Mouse (Mus musculus): ENCODE data around the gene Elp1. TPM values are rescaled to one million over a fixed set of nuclear protein-coding genes. Genes with fewer than 3 reads are reported as not detected.

Elp1 gene
- polyA plus RNA-seq (2014; fragmentation: Illumina TruSeq; extraction: RNeasy Lipid Tissue Mini Kit (QIAGEN cat#74804)) = 61.5 TPM

DNA sequence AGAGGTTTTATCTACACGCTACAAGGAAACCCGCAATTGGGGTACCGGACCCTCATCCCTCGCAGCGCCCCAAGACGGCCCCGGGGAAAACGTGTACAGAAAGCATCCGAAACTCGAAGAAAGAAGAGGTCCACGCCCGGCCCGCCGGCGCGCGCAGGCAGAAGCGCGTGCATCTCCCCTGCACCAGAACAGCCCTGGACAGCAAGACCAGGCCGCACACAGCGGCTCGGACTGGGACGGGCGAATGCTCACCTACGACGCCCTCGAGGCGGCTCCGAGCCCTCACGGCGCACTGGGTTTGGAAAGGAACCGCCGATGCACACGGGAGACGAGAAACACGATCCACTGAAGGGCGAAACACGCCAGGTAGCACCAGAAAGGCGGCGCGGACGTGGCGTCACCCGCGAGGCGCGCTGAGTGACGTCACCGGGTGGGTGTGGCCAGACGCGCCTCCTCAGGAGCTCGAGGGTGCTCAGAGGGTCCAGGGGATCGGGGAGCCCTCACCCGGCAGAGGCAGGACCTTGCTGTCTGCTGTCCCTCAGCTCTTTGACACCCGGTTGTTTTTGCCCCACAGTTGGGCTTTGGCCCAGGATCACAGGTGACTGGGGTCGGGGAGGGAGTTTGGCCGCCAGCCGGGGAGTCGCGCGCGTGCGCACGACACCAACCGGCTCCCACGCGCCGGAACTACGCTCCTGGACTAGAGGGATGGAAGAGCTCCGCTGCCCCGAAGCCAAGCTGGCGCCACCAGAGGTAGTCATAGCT lies at the start of gene Elp1, which contains the start of gene Fam206a:
Gene Elp1, minus strand, starts transcription at position 425 of the 762 bp plus-strand sequence.
Gene Fam206a, plus strand, starts transcription at position 439 of the 762 bp plus-strand sequence.

GRCm38 (mm10) chr4:56743363-56744195 lies 58.6 kb downstream of the Elp1 start, which contains the start of gene Actl7a:
Gene Actl7a, plus strand, starts transcription at chr4:56743413.

GRCm38 (mm10) chr4:56741041-56741493 lies 61.1 kb downstream of the Elp1 start, which contains the start of gene Actl7b:
Gene Actl7b, minus strand, starts transcription at chr4:56741443.

DNA sequence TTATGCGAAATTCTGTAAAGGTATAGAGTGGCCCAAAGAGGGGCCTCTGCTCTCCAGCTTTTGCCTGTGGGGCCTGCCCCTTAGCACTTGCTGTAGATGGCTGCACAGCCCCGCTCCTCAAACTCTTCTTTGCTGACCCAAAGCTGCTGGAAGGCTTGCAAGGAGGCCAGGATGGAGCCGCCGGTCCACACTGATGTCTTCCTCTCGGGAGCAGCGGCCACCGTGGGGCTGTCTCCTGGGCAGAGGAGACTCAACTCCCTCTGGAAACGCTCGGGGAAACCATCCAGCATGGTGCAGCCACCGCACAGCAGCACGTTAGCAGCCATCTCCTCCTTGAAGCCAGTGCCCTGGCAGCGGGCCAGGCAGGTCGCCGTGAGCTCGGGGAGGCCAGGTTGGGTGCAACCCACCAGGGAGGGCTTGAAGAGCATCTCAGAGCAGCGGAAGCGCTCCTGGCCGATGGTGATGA lies 62.1 kb downstream of the Elp1 start, which contains the start of gene Gm26657:
Gene Gm26657, plus strand, starts transcription at position 51 of the 466 bp plus-strand sequence.

Other genes with a start within 250 kb of the Elp1 start
- gene Gm26657, start 62.3 kb downstream of the Elp1 start, polyA plus RNA-seq (2014; fragmentation: Illumina TruSeq; extraction: RNeasy Lipid Tissue Mini Kit (QIAGEN cat#74804)) = not detected
- gene Actl7b, start 60.9 kb downstream of the Elp1 start, polyA plus RNA-seq (2014; fragmentation: Illumina TruSeq; extraction: RNeasy Lipid Tissue Mini Kit (QIAGEN cat#74804)) = not detected
- gene Actl7a, start 58.9 kb downstream of the Elp1 start, polyA plus RNA-seq (2014; fragmentation: Illumina TruSeq; extraction: RNeasy Lipid Tissue Mini Kit (QIAGEN cat#74804)) = not detected
- gene Fam206a, start within 50 bp of the Elp1 start, polyA plus RNA-seq (2014; fragmentation: Illumina TruSeq; extraction: RNeasy Lipid Tissue Mini Kit (QIAGEN cat#74804)) = 29.6 TPM
- gene Ctnnal1, start 62.9 kb upstream of the Elp1 start, polyA plus RNA-seq (2014; fragmentation: Illumina TruSeq; extraction: RNeasy Lipid Tissue Mini Kit (QIAGEN cat#74804)) = 48.9 TPM
- 64.5 TPM for gene Tmem245, start 145.1 kb upstream of the Elp1 start, polyA plus RNA-seq (2014; fragmentation: Illumina TruSeq; extraction: RNeasy Lipid Tissue Mini Kit (QIAGEN cat#74804))
- gene Frrs1l, start 188.1 kb upstream of the Elp1 start, polyA plus RNA-seq (2014; fragmentation: Illumina TruSeq; extraction: RNeasy Lipid Tissue Mini Kit (QIAGEN cat#74804)) = 0.37 TPM